Mouse (Mus musculus) liver, embryonic 12.5 days (tissue): Measurements from ENCODE around the gene Rgs6. TPM values are rescaled to one million over a fixed set of nuclear protein-coding genes. Genes with fewer than 3 reads are reported as not detected.

Experiments
- ATAC-seq: fragments of 200-750 bp; cut with Nextera tagmentation; 2 replicates; pipeline ENCODE4 v1.8.0; 2017; ENCODE audit warnings: moderate number of reproducible peaks, mild to moderate bottlenecking, moderate library complexity
- H3K27ac ChIP-seq: fragments of 300-500 bp; sonication (generic); 2 replicates; pipeline ENCODE4 v1.5.1; 2016; ENCODE audit warnings: mild to moderate bottlenecking
- H3K27me3 ChIP-seq: fragments of 300-500 bp; sonication (generic); replicated peaks from 2 replicates; pipeline ENCODE4 v1.6.1; 2016; ENCODE audit warnings: mild to moderate bottlenecking, moderate library complexity
- H3K36me3 ChIP-seq: fragments of 300-500 bp; sonication (generic); 2 replicates; pipeline ENCODE4 v1.6.1; 2016; ENCODE audit warnings: mild to moderate bottlenecking, moderate library complexity
- H3K4me1 ChIP-seq: fragments of 300-500 bp; sonication (generic); 2 replicates; pipeline ENCODE4 v1.6.1; 2016
- H3K4me2 ChIP-seq: fragments of 300-500 bp; sonication (generic); 2 replicates; pipeline ENCODE4 v1.6.1; 2016; ENCODE audit warnings: mild to moderate bottlenecking, moderate library complexity
- H3K4me3 ChIP-seq: fragments of 300-500 bp; sonication (generic); 2 replicates; pipeline ENCODE4 v1.5.1; 2016; ENCODE audit warnings: mild to moderate bottlenecking, moderate library complexity
- H3K9ac ChIP-seq: fragments of 300-500 bp; sonication (generic); 2 replicates; pipeline ENCODE4 v1.6.1; 2016; ENCODE audit warnings: mild to moderate bottlenecking, moderate library complexity
- H3K9me3 ChIP-seq: fragments of 300-500 bp; sonication (generic); replicated peaks from 2 replicates; pipeline ENCODE4 v1.6.1; 2016; ENCODE audit warnings: mild to moderate bottlenecking, moderate library complexity
- WGBS: fragments of 180-500 bp; shearing (Covaris S2); methylation state at CpG from one replicate; pipeline ENCODE4 v1.1.7; 2016; ENCODE audit not compliant: insufficient replicate concordance; 5-methylcytosine and 5-hydroxymethylcytosine counted together
- polyA plus RNA-seq: library from polyadenylated mRNA; unstranded; fragments of >200 nt; fragmentation: Nextera tagmentation; extraction: Ambion mirVana; gene quantifications from 2 replicates; pipeline ENCODE4 v1.2.1, GENCODE M21; 2016

Gene Rgs6
- polyA plus RNA-seq, 1 experiment from 2014 or later, result 0.15 TPM

DNA sequence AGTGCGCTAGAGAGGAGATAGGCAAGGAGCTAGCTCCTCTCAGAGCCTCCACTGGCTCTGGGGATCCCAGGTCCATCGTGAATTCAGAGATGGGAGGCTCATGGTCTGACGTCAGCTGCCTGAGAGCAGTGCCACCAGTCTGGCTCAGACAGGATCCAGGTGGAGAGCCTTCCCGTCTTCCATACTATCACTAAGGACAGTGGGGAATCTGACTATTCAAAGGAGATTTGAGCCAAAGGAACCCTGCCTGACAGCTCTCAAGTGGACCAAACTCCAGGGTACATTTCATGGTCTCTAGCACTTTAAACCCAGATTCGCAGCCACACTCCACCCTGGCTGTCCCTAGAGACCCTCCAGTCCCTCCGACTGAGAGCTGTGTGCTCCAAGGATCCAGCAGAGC, 618.8 kb downstream of the Rgs6 start:
- Histone ChIP-seq H3K4me1 (peaks cover 27% of the 10 kb centered on the region), H3K27ac (no peak overlapping the region)

DNA sequence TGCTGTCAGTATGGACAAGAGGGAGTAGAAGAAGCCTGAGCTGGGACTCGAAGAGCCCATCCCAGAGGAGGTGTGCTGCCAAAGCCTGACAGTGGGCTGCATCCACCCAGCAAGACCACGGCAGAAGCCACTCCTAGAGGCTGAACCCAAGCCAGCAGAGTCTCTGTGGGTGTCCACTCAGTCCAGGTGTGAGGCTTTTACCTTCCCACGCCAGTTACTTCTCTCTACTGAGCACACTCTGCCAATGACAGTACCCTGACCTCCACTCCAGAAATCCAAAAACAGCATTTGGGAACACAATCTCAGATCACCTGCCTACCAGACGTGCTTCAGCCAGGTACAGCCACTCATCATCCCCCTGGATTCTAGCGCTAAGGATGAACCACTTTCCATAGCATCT, 619.4 kb downstream of the Rgs6 start:
- H3K36me3 ChIP-seq, result no peaks in the 10 kb centered on the region
- H3K9ac ChIP-seq, result no peak overlapping the region
- H3K4me2 ChIP-seq, result no peak overlapping the region
- no peak overlapping the region for H3K4me3 ChIP-seq
- 54% methylated on average over 5 of the region's 5 CpGs for WGBS
- H3K27ac ChIP-seq, result no peak overlapping the region
- H3K9me3 ChIP-seq, result no peaks in the 10 kb centered on the region
- no peak for ATAC-seq
- H3K4me1 ChIP-seq, result peaks cover 27% of the 10 kb centered on the region
- peaks cover 8% of the 10 kb centered on the region for H3K27me3 ChIP-seq

More for the DNA sequence above, 618.8 kb downstream of the Rgs6 start:
- Histone ChIP-seq H3K4me3 (no peak overlapping the region), H3K27me3 (peaks cover 8% of the 10 kb centered on the region), H3K4me2 (no peak overlapping the region), H3K9me3 (no peaks in the 10 kb centered on the region), H3K9ac (no peak overlapping the region), H3K36me3 (no peaks in the 10 kb centered on the region)
- WGBS, result 54% methylated on average over 6 of the region's 6 CpGs
- no peak for ATAC-seq

DNA sequence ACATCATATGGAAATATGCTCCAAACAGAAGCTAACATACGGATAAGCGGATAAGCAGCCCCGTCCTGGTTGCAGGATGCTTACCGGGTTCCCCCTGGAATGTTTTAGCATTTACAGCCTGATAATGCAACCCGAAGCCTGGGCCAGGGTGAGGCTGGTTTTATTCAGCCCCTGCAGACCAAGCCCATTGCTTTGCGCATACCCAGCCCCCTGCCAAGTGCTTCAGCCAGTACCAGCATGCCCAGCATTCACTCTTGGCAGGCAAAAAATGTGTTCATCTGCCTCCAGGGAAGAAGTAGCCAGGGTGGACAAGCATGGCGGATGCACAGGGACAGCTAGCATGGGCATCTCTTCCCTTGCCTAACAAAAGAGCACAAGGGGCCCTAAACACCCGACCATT, 619.9 kb downstream of the Rgs6 start:
- WGBS, result 54% methylated on average over 8 of the region's 8 CpGs
- no peak for ATAC-seq
- Histone ChIP-seq H3K27ac (no peak overlapping the region), H3K27me3 (peaks cover 8% of the 10 kb centered on the region), H3K36me3 (no peaks in the 10 kb centered on the region), H3K9me3 (no peaks in the 10 kb centered on the region), H3K9ac (no peak overlapping the region), H3K4me1 (peaks cover 27% of the 10 kb centered on the region), H3K4me2 (no peak overlapping the region), H3K4me3 (no peak overlapping the region)

DNA sequence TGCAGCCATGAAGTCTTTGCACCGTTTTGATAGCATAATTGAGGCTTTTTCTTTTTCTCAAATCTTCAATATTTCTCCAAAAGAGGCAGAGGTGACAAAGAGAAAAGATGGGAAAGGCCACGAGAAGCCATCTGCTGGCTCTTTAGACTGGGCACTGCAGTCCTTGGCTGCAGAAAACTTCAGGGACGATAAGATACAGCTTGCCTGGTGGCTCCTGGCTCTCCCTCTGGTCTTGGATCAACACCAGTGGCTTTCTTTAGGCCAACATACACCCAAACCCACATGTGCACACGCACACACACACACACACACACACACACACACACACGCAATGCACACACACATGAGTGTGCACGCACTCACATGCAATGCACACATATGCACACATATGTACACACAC, 620.7 kb downstream of the Rgs6 start:
- ATAC-seq, result no peak
- Histone ChIP-seq H3K9ac (no peak overlapping the region), H3K4me1 (peaks cover 27% of the 10 kb centered on the region), H3K27ac (no peak overlapping the region), H3K4me3 (no peak overlapping the region), H3K27me3 (peaks cover 8% of the 10 kb centered on the region), H3K36me3 (no peaks in the 10 kb centered on the region), H3K9me3 (no peaks in the 10 kb centered on the region), H3K4me2 (no peak overlapping the region)
- WGBS, result 61% methylated on average over 6 of the region's 6 CpGs

DNA sequence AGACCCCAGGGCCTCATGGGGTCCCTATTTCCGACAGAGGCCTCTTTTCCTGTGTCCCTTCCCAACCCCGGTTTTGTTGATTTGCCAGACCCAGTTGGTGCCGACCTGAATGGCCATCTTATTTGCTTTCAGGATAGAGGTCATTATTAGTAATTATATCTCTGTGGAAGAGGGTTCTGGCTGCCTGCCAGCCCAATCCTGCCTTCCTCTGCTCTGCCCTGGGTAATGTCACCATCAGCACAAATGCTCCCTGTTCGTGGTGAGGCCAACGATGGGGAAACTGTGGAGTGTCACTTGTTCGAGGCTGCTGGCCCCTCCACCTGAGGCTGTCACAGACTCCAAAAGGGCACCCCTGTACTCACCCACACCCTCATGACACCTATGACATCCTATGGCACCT, 621.4 kb downstream of the Rgs6 start:
- Histone ChIP-seq H3K27ac (no peak overlapping the region), H3K27me3 (peaks cover 8% of the 10 kb centered on the region), H3K9me3 (no peaks in the 10 kb centered on the region), H3K36me3 (no peaks in the 10 kb centered on the region), H3K4me1 (peaks cover 27% of the 10 kb centered on the region), H3K4me2 (no peak overlapping the region), H3K4me3 (no peak overlapping the region), H3K9ac (no peak overlapping the region)
- WGBS, result 46% methylated on average over 6 of the region's 6 CpGs
- no peak for ATAC-seq

DNA sequence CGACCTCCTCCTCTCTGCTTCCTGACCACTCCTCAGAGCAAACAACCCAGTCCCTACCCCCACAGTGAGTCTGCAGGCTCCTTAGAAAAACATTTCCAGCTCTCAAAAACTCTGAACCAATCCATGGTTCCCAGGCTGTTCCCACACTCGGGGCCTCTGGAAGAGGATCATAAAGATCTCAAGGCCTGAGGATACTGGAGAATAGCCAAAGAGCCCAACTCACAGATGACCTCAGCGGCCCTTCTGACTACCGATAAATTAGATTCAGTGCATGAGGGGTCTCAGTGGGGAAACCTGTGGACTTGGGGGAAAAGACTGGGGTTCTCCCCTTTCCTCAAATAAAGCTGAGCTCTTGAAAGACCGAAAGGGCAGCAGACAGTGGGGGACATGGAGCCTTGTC, 622.2 kb downstream of the Rgs6 start:
- ATAC-seq, result no peak
- Histone ChIP-seq H3K27ac (no peak overlapping the region), H3K9ac (no peak overlapping the region), H3K4me3 (no peak overlapping the region), H3K4me2 (no peak overlapping the region), H3K9me3 (no peaks in the 10 kb centered on the region), H3K36me3 (no peaks in the 10 kb centered on the region), H3K27me3 (peaks cover 8% of the 10 kb centered on the region), H3K4me1 (peaks cover 22% of the 10 kb centered on the region)
- 65% methylated on average over 5 of the region's 5 CpGs for WGBS

DNA sequence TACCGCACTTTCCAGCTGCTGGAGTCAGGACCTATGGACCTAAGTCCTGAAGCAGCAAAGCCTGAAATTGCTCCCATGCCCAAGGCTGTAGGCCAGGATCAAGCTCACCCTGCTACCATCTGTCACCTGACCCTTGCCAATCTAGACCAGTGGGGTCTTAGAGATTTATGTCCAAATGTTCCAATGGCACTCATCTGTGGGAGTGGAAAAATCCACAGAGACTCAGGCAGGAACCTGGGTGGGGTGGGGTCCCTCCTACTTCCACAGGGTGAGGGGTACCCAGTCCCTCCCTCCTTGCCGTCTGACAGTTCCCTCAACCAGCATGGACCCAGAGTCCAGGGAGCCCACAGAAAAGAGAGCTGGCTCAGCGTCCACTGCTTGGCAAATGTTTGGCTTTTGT, 622.6 kb downstream of the Rgs6 start:
- Histone ChIP-seq H3K36me3 (no peaks in the 10 kb centered on the region), H3K27me3 (peaks cover 8% of the 10 kb centered on the region), H3K9ac (no peak overlapping the region), H3K4me2 (no peak overlapping the region), H3K4me1 (peaks cover 22% of the 10 kb centered on the region), H3K27ac (no peak overlapping the region), H3K4me3 (no peak overlapping the region), H3K9me3 (no peaks in the 10 kb centered on the region)
- WGBS, result 68% methylated on average over 3 of the region's 3 CpGs
- ATAC-seq, result no peak

DNA sequence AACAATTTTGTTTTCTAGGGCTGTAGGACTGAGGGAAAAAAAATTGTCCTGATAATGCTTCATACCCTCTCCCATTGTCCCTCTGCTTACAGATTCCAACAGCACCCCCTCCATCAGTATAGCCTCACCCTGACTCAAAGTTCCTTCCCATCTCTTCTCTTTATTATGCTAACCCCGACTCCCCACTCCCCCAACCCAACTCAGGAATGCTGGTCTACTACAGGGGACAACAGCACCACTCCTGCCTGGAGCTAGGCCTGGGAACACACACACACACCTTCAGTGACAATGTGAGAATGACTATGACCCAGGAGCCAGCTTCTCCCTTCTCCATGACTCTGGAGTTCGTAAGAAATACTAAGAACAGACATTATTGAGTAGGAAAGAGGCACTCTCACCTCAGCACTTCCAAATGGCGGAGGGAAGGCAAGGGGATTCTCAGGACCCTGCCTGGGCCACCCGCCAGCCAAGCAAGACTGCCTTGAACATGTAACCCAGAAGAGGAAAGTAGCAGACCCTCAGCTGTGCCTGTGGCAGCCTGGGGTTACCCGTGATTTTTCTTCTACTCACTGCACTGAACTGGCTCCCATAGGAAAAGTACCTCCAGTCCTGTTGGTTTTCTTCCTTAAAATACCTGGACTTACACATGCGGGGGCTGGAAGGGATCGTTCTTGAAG, 623.2 kb downstream of the Rgs6 start:
- Histone ChIP-seq H3K36me3 (no peaks in the 10 kb centered on the region), H3K9me3 (no peaks in the 10 kb centered on the region), H3K27me3 (peaks cover 8% of the 10 kb centered on the region), H3K9ac (no peak overlapping the region), H3K4me1 (peaks cover 22% of the 10 kb centered on the region), H3K4me3 (no peak overlapping the region), H3K4me2 (no peak overlapping the region), H3K27ac (no peak overlapping the region)
- ATAC-seq, result no peak
- 62% methylated on average over 7 of the region's 7 CpGs for WGBS
